Mouse (Mus musculus): ENCODE measurements around the gene Carmil3.

Carmil3 gene

DNA sequence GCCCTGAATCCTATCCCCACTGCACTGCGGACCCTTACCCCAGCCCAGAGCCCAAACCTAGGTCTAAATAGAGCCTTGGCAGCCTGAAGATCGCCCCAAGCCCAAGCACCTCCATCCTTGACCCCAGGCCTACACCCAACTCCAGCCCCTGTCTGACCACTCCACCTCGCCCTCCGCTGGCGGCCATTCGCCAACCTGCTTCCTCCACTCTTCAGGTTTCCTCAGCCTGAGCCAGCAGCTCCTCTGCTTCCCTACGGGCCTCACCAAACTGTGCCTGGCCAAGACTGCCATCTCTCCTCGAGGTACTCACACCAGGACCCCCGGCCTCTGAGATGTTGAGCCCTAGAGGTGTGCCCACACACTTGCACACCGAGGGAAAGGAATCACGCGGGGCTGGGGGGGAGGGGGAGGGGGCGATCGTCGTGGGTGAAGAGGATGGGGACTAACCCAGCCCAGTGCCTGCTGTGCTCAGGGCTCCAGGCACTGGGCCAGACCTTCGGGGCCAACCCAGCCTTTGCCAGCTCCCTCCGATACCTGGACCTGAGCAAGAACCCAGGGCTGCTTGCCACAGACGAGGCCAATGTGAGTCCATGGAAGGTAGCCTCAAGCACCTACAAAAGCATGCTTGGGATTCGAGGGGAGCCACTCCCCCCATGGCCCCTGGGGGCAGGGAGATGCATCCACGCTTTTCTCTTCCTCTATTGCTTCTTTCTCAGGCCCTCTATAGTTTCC is 5.2 kb downstream of the Carmil3 start:
- DNase-seq (ENCODE audit: low read depth, low spot score): no peak

DNA sequence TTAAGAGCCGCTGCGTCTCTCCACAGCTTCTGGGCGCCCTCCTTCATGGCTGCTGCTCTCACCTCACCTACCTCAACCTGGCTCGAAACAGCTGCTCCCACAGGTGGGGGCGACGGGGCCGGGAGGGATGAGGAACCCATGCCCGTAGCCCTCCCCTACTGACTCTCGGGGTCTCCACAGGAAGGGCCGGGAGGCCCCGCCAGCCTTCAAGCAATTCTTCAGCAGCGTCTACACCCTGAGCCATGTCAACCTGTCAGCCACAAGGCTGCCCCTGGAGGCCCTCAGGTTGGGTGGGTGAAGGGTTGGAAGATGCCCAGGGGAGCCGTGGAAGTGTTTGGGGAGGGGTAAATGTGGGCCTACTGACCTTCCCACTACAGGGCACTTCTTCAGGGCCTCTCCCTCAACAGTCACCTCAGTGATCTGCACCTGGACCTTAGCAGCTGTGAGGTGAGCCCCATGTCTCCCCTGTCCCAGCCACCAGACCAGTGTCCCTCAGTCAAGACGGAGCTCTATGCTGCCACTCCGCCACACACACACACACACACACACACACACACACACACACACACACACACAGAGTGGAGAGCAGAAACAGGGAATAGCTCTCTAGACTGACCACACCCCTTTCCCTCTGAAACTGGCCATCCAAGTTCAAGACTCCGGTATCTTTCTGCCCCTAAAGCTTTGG is 6.5 kb downstream of the Carmil3 start:
- DNase-seq (ENCODE audit: low read depth, low spot score): no peak

GRCm38 (mm10) chr14:55497449-55497821 is 7.0 kb downstream of the Carmil3 start:
- no peak for DNase-seq (ENCODE audit: low read depth, low spot score)

DNA sequence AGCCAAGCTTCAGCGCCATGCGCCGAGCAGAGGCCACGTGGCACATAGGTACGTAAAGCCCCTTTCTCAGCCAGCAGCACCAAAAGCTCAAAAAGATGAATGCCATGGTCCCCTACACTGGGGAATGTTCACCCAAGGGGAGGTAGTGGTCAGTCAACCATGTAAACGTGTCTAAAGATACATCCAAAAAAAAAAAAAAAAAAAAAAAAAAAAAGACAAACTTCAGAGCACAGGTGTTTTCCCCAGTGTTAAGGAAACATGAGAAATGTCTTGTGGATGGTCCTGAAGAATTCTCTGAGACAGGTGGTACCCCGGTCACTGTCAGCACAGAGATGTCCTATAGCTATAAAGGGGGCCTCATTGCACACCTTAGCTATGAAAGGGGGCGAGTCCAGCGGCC is 15.2 kb downstream of the Carmil3 start:
- no peak for DNase-seq (ENCODE audit: low read depth, low spot score)

DNA sequence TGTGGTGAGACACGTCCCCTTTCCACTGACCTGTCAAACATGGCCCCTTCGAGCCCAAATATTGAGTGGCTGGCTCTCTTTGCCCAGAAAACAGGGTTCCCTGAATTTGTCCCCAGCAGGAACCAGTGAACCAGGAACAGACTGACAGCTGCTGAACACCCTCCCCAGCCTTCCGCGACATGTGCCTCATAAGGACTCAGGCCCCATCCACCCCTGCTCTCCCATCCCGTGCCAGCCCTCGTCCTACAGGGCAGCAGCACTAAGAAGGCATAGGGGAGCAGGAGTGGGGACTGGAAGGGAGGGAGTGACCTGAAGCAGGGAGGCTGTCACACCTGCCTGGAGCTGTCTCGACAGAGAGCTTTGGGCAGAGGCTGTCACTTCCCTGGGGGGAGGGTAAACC is 17.4 kb downstream of the Carmil3 start:
- DNase-seq (ENCODE audit: low read depth, low spot score): no peak

- DNase-seq (ENCODE audit: low read depth, low spot score): no peak
Observed at GRCm38 (mm10) chr14:55509540-55509939, 19.1 kb downstream of the Carmil3 start.

GRCm38 (mm10) chr14:55510125-55510731 is 19.8 kb downstream of the Carmil3 start, which contains the start of gene Cpne6:
Gene Cpne6 (plus strand): TSS chr14:55510445.
- no peak for DNase-seq (ENCODE audit: low read depth, low spot score)

GRCm38 (mm10) chr14:55511037-55511436 is 20.6 kb downstream of the Carmil3 start:
- DNase-seq (ENCODE audit: low read depth, low spot score): no peak

GRCm38 (mm10) chr14:55513927-55514326 is 23.5 kb downstream of the Carmil3 start:
- DNase-seq (ENCODE audit: low read depth, low spot score): no peak

GRCm38 (mm10) chr14:55515846-55516245 is 25.4 kb downstream of the Carmil3 start:
- DNase-seq (ENCODE audit: low read depth, low spot score): no peak

DNA sequence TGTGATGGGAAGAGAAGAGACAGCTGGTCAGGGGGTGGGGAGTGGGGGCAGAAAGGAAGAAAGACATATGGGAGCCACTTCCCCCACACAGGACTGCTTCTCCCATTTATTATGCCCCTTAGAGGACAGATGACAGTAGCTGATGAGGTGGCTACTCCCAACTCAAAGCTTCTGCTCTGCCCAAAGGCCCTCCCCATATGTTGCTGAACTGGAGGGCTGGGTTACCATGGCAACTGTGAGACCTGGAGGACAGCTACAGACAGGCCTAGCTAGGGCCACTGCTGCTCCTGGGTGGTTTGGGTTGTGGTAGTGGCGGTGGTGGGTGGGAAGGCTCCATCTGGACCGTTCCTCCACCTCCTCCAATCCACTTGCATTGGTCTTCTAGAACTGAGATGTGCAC is 28.4 kb downstream of the Carmil3 start:
- DNase-seq (ENCODE audit: low read depth, low spot score): no peak

- no peak for DNase-seq (ENCODE audit: low read depth, low spot score)
Observed at GRCm38 (mm10) chr14:55519604-55520003, 29.2 kb downstream of the Carmil3 start.

DNA sequence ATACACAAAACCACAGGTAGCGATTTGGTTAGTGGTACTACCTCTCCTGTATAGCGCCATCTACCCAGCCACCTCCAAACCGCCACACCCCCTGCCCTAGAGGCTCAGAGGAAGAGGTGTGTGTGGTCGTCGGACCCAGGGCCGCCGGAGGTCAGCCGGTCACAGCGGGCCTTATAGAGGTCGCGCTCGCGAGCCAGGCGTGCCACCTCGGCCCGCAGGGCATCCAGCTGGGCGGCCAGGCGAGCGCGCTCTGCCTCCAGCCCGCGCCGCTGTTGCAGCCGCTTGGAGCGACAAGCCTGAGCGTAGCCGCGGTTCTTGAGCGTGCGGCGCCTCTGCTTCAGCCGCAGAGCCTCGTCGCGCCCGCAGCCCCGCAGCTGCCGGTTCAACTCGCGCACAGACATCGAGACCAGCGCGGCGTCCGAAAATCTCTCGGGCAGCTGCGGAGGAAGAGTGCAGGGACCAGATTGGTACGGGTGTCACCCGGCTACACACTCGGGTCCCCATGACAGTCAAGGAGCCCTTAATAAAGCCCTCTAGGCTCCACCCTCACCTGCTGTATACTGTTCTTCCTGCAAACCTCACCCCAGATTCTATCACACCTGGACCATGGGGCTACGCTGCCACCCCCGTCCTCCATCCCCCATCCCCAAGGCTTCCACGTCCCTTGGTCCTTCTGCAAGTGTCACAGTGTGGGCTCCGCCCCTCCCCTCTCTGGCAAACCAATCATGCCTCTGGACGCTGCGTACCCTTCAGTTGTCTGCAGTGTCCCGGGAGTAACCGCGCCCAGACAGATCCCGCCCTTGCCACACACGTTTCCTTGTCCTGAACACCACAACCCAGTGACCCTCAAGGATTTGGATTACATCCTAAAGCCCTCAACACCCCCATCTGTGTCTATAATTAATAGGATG is 30.3 kb downstream of the Carmil3 start:
- DNase-seq (ENCODE audit: low read depth, low spot score): peak; percentile 88

GRCm38 (mm10) chr14:55524062-55524461 is 33.6 kb downstream of the Carmil3 start:
- peak; percentile 71 for DNase-seq (ENCODE audit: low read depth, low spot score)

DNA sequence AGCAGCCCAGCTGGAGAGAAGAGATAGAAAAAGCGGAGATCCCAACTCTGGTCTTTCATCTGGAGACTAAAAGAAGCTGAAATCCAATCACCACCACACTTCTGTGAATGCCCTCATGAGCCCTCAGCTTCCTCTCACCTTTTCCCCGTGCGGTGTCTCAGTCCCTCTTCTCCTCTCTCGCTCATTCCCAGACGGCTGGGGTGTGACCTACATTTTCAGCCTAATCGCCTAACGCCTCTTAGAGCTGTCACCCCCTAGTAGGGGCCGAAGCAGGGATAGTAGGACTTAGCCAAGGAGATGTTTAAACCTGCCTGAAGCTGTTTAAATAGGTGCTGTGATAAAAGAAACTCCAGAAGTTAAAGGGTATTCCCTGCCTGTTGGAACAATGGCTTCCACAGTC is 34.3 kb downstream of the Carmil3 start, which contains the start of gene Nrl:
Gene Nrl (minus strand): TSS at position 197 of the 400 bp plus-strand sequence.
- DNase-seq (ENCODE audit: low read depth, low spot score): peak; percentile 86

- no peak for DNase-seq (ENCODE audit: low read depth, low spot score)
Observed at GRCm38 (mm10) chr14:55526674-55527073, 36.2 kb downstream of the Carmil3 start.

DNA sequence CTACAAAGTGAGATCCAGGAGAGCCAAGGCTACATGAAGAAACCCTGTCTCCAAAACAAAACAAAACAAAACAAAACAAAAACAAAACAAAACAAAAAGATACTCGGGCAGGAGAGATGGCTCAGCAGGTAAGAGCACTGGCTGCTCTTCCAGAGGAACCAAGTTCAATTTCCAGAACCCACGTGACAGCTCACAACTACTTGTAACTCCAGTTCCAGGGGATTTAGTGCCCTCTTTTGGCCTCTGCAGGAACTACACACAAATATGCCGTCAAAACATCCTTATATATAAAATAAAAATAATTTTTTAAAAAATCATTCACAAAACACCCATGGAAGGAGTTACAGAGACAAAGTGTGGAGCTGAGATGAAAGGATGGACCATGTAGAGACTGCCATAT is 37.5 kb downstream of the Carmil3 start:
- DNase-seq (ENCODE audit: low read depth, low spot score): no peak

DNA sequence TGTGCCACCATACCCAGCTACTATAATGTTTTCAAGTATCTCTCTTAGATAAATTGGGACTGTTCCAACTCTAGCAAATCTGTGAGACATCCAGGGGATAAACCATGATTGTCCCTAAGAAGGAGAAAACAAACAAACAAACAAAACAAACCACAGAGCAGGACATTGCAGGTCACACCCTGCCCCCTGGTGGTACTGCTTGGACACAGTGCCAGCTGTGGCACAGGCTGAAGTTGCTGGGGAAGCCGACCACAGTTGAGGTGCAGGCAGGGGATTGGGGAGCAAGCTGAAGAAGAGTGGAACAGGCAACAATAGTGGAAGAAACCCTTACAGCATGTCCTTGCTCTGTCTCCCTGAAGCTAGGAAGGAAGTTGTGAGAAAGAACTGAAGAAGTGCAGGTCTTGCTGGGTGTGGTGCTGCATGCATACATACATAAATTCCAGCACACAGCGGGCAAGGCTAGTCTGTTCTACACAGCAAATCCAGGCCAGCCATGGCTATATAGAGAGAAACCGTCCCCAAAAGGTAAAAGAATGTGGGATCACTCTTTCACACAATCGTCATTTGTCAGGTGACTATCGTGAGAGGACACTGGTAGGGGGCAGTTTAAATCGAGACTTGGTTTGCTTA is 45.8 kb downstream of the Carmil3 start:
- DNase-seq (ENCODE audit: low read depth, low spot score): no peak

- DNase-seq (ENCODE audit: low read depth, low spot score): no peak
Observed at GRCm38 (mm10) chr14:55540067-55540786, 49.8 kb downstream of the Carmil3 start, which contains the start of gene Pck2. Gene Pck2 (plus strand): TSS chr14:55540266.

DNA sequence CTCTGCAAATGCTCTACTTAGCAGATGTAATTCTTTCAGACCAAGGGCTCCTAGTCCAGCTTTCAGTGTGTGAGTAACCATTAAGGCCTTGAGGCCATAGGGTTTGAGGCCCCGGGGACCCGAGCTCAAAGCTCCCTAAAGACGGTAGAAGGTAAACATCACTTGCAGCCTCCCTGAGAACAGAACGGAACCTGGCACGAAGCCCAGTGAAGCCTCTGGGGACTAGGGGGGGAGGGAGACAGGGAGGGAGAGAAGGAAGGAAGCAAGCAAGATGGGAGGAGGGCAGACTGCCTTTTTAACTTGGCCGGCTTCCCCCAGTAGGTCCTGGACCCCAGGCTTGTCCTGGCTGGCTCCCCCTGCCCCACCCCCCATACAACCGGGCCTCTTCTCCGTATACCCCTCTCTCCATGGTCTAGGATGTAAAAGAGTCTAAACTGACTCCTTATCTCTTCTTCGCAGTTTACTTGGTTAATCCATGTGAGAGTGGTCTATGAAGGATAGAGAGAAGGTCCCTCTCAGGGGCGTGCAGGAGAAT is 50.4 kb downstream of the Carmil3 start:
- DNase-seq (ENCODE audit: low read depth, low spot score): no peak

Measured in retina, adult 2 months (tissue).